Mouse (Mus musculus): Measurements from ENCODE around the gene Zbed5.

DNA sequence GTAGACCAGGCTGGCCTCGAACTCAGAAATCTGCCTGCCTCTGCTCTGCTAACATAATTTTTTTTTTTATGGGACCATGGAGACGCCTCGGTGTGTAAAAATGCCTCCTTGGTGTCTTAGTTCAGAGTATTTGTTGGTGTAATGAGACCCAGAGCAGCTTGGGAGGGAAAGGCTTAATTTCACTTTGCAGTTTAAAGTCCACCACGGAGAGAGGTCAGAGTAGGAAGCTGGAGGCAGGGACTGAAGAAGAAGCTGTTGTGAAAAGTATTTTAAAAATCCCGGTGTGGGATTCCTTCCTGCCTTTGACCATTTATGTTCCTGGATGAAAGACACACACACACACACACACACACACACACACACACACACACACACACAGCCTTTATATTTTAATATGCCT, 30.4 kb downstream of the Zbed5 start:
- no peak for TF ChIP-seq GATA1 (IDR thresholded peaks at IDR 0.05; ENCODE audit: low read length)
- no peak for TF ChIP-seq TAL1 (IDR thresholded peaks at IDR 0.05; ENCODE audit: low read length)
